Mouse (Mus musculus): ENCODE measurements around the gene Ankrd45. TPM values are rescaled to one million over a fixed set of nuclear protein-coding genes. Genes with fewer than 3 reads are reported as not detected.
A peak's percentile ranks its signal among the peaks of the same experiment; 100 is the strongest.
"Not testable (repeated sequence)": the region's sequence is repeated elsewhere in the genome, so short reads cannot be mapped to it uniquely, and the experiment has no call there.

Ankrd45 gene
- polyA plus RNA-seq, 1 experiment: 38.5 TPM

DNA sequence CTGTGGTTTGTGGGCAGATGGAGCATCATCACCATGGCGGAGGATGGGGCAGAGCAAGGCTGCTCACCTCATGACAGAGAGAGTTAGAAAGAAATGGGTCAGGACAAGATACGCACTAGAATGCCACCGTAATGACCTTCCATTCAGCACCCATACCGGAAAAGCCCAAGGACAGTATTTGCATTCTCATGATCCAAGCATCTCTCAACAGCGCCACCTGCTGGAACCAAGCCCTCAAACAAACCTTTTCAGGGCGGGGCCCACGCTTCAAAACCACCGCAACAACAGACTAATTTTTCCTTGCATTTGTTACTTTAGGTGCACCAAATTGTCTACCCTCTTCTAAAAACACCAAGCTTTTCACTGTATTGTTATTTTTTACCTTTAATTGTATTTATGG lies 38.2 kb downstream of the Ankrd45 start:
- H3K4me3 ChIP-seq (ENCODE audit: insufficient read depth, low read length): no peak overlapping the region
- no peaks in the 10 kb centered on the region for H3K4me1 ChIP-seq (ENCODE audit: control insufficient read depth, insufficient read depth, low read length)
- no peak overlapping the region for H3K27ac ChIP-seq (ENCODE audit: insufficient read depth, low read length)

GRCm38 (mm10) chr1:161182386-161182785 lies 39.9 kb downstream of the Ankrd45 start:
- no peak overlapping the region for H3K27ac ChIP-seq (ENCODE audit: insufficient read depth, low read length)
- no peak for TF ChIP-seq CTCF (IDR thresholded peaks at IDR 0.05; ENCODE audit: extremely low read depth, insufficient read depth, low read length)
- TF ChIP-seq POLR2A (IDR thresholded peaks at IDR 0.05; ENCODE audit: extremely low read depth, insufficient read depth, low read length): no peak
- H3K4me3 ChIP-seq (ENCODE audit: insufficient read depth, low read length): no peak overlapping the region
- H3K4me1 ChIP-seq (ENCODE audit: control insufficient read depth, insufficient read depth, low read length): no peaks in the 10 kb centered on the region

More for the DNA sequence above, 38.2 kb downstream of the Ankrd45 start:
- TF ChIP-seq CTCF (IDR thresholded peaks at IDR 0.05; ENCODE audit: extremely low read depth, insufficient read depth, low read length) (peak; percentile 56), POLR2A (IDR thresholded peaks at IDR 0.05; ENCODE audit: extremely low read depth, insufficient read depth, low read length) (no peak)

GRCm38 (mm10) chr1:161183677-161184076 lies 41.2 kb downstream of the Ankrd45 start:
- H3K4me3 ChIP-seq (ENCODE audit: insufficient read depth, low read length): no peak overlapping the region
- H3K4me1 ChIP-seq (ENCODE audit: control insufficient read depth, insufficient read depth, low read length): no peaks in the 10 kb centered on the region
- H3K27ac ChIP-seq (ENCODE audit: insufficient read depth, low read length): no peak overlapping the region
- TF ChIP-seq POLR2A (IDR thresholded peaks at IDR 0.05; ENCODE audit: extremely low read depth, insufficient read depth, low read length) (no peak), CTCF (IDR thresholded peaks at IDR 0.05; ENCODE audit: extremely low read depth, insufficient read depth, low read length) (no peak)

- TF ChIP-seq POLR2A (IDR thresholded peaks at IDR 0.05; ENCODE audit: extremely low read depth, insufficient read depth, low read length) (no peak), CTCF (IDR thresholded peaks at IDR 0.05; ENCODE audit: extremely low read depth, insufficient read depth, low read length) (no peak)
- Histone ChIP-seq H3K4me1 (ENCODE audit: control insufficient read depth, insufficient read depth, low read length) (no peaks in the 10 kb centered on the region), H3K4me3 (ENCODE audit: insufficient read depth, low read length) (no peak overlapping the region), H3K27ac (ENCODE audit: insufficient read depth, low read length) (no peak overlapping the region)
Observed at GRCm38 (mm10) chr1:161185431-161185830, 42.9 kb downstream of the Ankrd45 start.

- H3K27ac ChIP-seq (ENCODE audit: insufficient read depth, low read length): no peak overlapping the region
- no peak for TF ChIP-seq CTCF (IDR thresholded peaks at IDR 0.05; ENCODE audit: extremely low read depth, insufficient read depth, low read length)
- no peak for TF ChIP-seq POLR2A (IDR thresholded peaks at IDR 0.05; ENCODE audit: extremely low read depth, insufficient read depth, low read length)
- no peaks in the 10 kb centered on the region for H3K4me1 ChIP-seq (ENCODE audit: control insufficient read depth, insufficient read depth, low read length)
- H3K4me3 ChIP-seq (ENCODE audit: insufficient read depth, low read length): no peak overlapping the region
Observed at GRCm38 (mm10) chr1:161190253-161190910, 47.9 kb downstream of the Ankrd45 start.

GRCm38 (mm10) chr1:161195541-161196351 lies 53.3 kb downstream of the Ankrd45 start:
- no peak overlapping the region for H3K27ac ChIP-seq (ENCODE audit: insufficient read depth, low read length)
- H3K4me3 ChIP-seq (ENCODE audit: insufficient read depth, low read length): peak overlapping the region; percentile 36; the same call in 1 of the 2 replicates
- H3K4me1 ChIP-seq (ENCODE audit: control insufficient read depth, insufficient read depth, low read length): no peaks in the 10 kb centered on the region
- TF ChIP-seq CTCF (IDR thresholded peaks at IDR 0.05; ENCODE audit: extremely low read depth, insufficient read depth, low read length) (peak; percentile 79), POLR2A (IDR thresholded peaks at IDR 0.05; ENCODE audit: extremely low read depth, insufficient read depth, low read length) (0 out of 2 replicates have a peak, but pooled peaks have one; percentile 33)

DNA sequence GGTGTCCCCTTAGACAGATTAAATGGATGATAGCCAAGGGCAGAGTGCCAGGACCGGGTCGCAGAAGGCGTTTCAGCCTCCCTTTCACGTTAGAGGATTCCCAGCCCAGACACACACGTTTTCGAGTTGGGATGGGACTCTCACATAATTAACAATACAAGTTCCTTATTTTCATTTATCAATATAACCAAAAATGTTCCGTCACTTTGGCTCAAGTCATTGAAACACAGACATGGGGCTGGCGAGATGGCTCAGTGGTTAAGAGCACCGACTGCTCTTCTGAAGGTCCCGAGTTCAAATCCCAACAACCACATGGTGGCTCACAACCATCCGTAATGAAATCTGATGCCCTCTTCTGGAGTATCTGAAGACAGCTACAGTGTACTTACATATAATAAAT lies 53.9 kb downstream of the Ankrd45 start:
- peak overlapping the region; percentile 36; the same call in 1 of the 2 replicates for H3K4me3 ChIP-seq (ENCODE audit: insufficient read depth, low read length)
- not testable (repeated sequence) for H3K4me1 ChIP-seq (ENCODE audit: control insufficient read depth, insufficient read depth, low read length); H3K27ac ChIP-seq (ENCODE audit: insufficient read depth, low read length)

- TF ChIP-seq POLR2A (IDR thresholded peaks at IDR 0.05; ENCODE audit: extremely low read depth, insufficient read depth, low read length): no peak
- no peak for TF ChIP-seq CTCF (IDR thresholded peaks at IDR 0.05; ENCODE audit: extremely low read depth, insufficient read depth, low read length)
- Histone ChIP-seq H3K27ac (ENCODE audit: insufficient read depth, low read length) (no peak overlapping the region), H3K4me3 (ENCODE audit: insufficient read depth, low read length) (no peak overlapping the region), H3K4me1 (ENCODE audit: control insufficient read depth, insufficient read depth, low read length) (no peaks in the 10 kb centered on the region)
Observed at GRCm38 (mm10) chr1:161199856-161200255, 57.4 kb downstream of the Ankrd45 start.

DNA sequence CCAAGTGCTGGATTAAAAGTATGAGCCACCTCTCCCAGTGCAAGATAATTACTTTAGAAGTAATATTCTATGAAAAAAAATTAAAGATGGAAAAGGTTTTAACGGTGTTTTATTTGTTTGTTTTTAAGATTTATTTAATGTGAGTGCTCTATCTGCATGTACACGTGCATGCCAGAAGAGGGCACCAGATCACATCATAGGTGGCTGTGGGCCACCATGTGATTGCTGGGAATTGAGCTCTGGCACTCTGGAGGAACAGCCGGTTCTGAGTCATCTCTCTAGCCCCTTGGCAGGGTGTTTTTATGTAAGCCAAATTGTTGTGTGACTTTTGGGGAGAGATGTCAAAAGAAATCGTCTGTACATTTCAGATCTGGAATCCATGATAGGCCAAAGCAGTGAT lies 72.0 kb downstream of the Ankrd45 start:
- TF ChIP-seq POLR2A (IDR thresholded peaks at IDR 0.05; ENCODE audit: extremely low read depth, insufficient read depth, low read length): no peak
- peak; percentile 38; the same call in 1 of the 2 replicates for TF ChIP-seq CTCF (IDR thresholded peaks at IDR 0.05; ENCODE audit: extremely low read depth, insufficient read depth, low read length)
- Histone ChIP-seq H3K27ac (ENCODE audit: insufficient read depth, low read length) (no peak overlapping the region), H3K4me1 (ENCODE audit: control insufficient read depth, insufficient read depth, low read length) (no peaks in the 10 kb centered on the region), H3K4me3 (ENCODE audit: insufficient read depth, low read length) (no peak overlapping the region)

DNA sequence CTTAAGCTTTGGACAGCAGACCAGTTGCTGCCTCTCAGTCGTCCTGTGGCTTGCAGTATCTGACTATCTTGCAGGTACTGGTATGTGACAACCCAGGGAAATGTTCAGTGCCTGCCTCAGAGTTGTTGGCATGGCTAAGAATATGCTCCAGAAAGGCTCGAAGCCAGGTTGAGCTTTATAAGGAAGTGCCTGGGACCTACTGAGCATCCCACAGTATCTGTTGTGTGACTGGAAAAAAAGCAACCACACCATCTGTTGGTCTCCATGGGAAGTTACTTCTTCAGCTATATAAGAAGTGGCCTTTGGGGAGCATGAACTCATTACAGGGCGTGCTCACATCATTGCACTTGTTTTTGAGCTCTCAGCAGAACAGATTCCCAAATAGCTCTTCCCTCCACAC lies 77.3 kb downstream of the Ankrd45 start:
- Histone ChIP-seq H3K4me3 (ENCODE audit: insufficient read depth, low read length) (no peak overlapping the region), H3K4me1 (ENCODE audit: control insufficient read depth, insufficient read depth, low read length) (no peaks in the 10 kb centered on the region), H3K27ac (ENCODE audit: insufficient read depth, low read length) (no peak overlapping the region)
- TF ChIP-seq CTCF (IDR thresholded peaks at IDR 0.05; ENCODE audit: extremely low read depth, insufficient read depth, low read length): no peak
- TF ChIP-seq POLR2A (IDR thresholded peaks at IDR 0.05; ENCODE audit: extremely low read depth, insufficient read depth, low read length): no peak

Other genes starting within 250 kb of the Ankrd45 start
- 9.9 and 10.8 TPM in 2 replicates for gene Rc3h1, start 236.3 kb upstream of the Ankrd45 start, polyA plus RNA-seq (2012; rRNA removed)
- gene Serpinc1, start 164.1 kb upstream of the Ankrd45 start, polyA plus RNA-seq (2012; rRNA removed): 0.08 and 0.19 TPM in 2 replicates
- 4.8 and 5.1 TPM in 2 replicates for gene Zbtb37, start 107.8 kb upstream of the Ankrd45 start, polyA plus RNA-seq (2012; rRNA removed)
- gene Dars2, start 72.0 kb upstream of the Ankrd45 start, polyA plus RNA-seq (2012; rRNA removed): 25.0 and 26.2 TPM in 2 replicates
- 0.98 and 1.7 TPM in 2 replicates for gene Cenpl, start 72.0 kb upstream of the Ankrd45 start, polyA plus RNA-seq (2012; rRNA removed)
- gene Klhl20, start 11.2 kb upstream of the Ankrd45 start, polyA plus RNA-seq (2012; rRNA removed): 13.4 and 14.1 TPM in 2 replicates
- gene Tex50, start 16.6 kb downstream of the Ankrd45 start, polyA plus RNA-seq (2012; rRNA removed): not detected in 2 replicates
- gene Prdx6, start 108.5 kb downstream of the Ankrd45 start, polyA plus RNA-seq (2012; rRNA removed): 455 and 511 TPM in 2 replicates